In genomic region chr9:16499621-16500381, GRCm38 (mm10) we compare ENCODE assay signal across 8 mouse cellular contexts. TPM values are rescaled to one million over a fixed set of nuclear protein-coding genes. Genes with fewer than 3 reads are reported as not detected.
A peak's percentile ranks its signal among the peaks of the same experiment; 100 is the strongest.
DNase-seq lines count a peak whose midpoint lies in the region; ATAC-seq and TF ChIP-seq lines count a peak whose summit lies in the region.

No protein-coding gene starts in this region.

- H3K36me3 ChIP-seq in E14TG2a.4 (ENCODE audit: insufficient read depth, low read length) = no peaks in the 10 kb centered on the region

- H3K27ac ChIP-seq in embryonic fibroblast, embryonic 13.5 days (ENCODE audit: insufficient read depth, low read length) = no peak overlapping the region
- H3K27ac ChIP-seq in left cerebral cortex, adult 2 months = peak overlapping the region; percentile 96

- H3K27me3 ChIP-seq in E14TG2a.4 (ENCODE audit: insufficient read depth, low read length) = peaks cover 74% of the 10 kb centered on the region

- H3K9me3 ChIP-seq in E14TG2a.4 (ENCODE audit: low read length) = no peaks in the 10 kb centered on the region; the same call in 1 of the 2 replicates

- peak; percentile 64 for DNase-seq in adrenal gland, postnatal 10 days
- peak; percentile 35 for DNase-seq in heart, postnatal 4 days
- DNase-seq in left cerebral cortex, adult 2 months (ENCODE audit: extremely low spot score in 1 of 2, low spot score in 2 of 2) = peak; percentile 66 to 75
- DNase-seq in lung, postnatal 36 days = peak; percentile 40
- peak; percentile 77 for DNase-seq in right cerebral cortex, postnatal 4 days

- H3K4me1 ChIP-seq in E14TG2a.4 (replicated peaks; ENCODE audit: low read depth, low read length) = peaks cover 40% of the 10 kb centered on the region
- no peaks in the 10 kb centered on the region; the same call in 1 of the 2 replicates for H3K4me1 ChIP-seq in embryonic fibroblast, embryonic 13.5 days (ENCODE audit: control insufficient read depth, insufficient read depth, low read length)

- intact Hi-C loops in left cerebral cortex, adult 2 months (cut with DNase I) = loop anchor here (1.0 to 10.0 kb wide), 5 partner anchors 295 to 892 kb away; no protein-coding TSS in a partner anchor

- no peak for ATAC-seq in CD4-positive, CD25-positive, alpha-beta regulatory T cell, adult 4 months

- peak overlapping the region; percentile 76 for H3K4me3 ChIP-seq in E14TG2a.4 (replicated peaks; ENCODE audit: low read length)
- H3K4me3 ChIP-seq in embryonic fibroblast, embryonic 13.5 days (ENCODE audit: insufficient read depth, low read length) = peak overlapping the region; percentile 52
- peak overlapping the region; percentile 70 for H3K4me3 ChIP-seq in left cerebral cortex, adult 2 months

- TF ChIP-seq POLR2A in embryonic fibroblast, embryonic 13.5 days (IDR thresholded peaks at IDR 0.05; ENCODE audit: low read depth, low read length) = no peak

- TF ChIP-seq CTCF in E14TG2a.4 (conservative IDR thresholded peaks at IDR 0.05; ENCODE audit: low read length) = no peak
- TF ChIP-seq CTCF in embryonic fibroblast, embryonic 13.5 days (IDR thresholded peaks at IDR 0.05; ENCODE audit: borderline replicate concordance, insufficient read depth, low read length) = no peak
- TF ChIP-seq CTCF in left cerebral cortex, adult 2 months (IDR thresholded peaks at IDR 0.05) = no peak

RNA-seq across cellular contexts. Expression of gene Fat3, which starts 1.3 kb away (rescaled TPM):
- total RNA-seq in adrenal gland, postnatal 10 days (2021) = 1 to 10 TPM; 2.6 TPM
- polyA plus RNA-seq in embryonic fibroblast, embryonic 13.5 days (2011; ENCODE audit: insufficient read length, low read depth, missing spikeins) = 0.90 and 3.0 TPM in 2 replicates
- total RNA-seq in heart, postnatal 4 days (2021) = 1 to 10 TPM; 3.0 to 3.7 TPM
- 10 to 100 TPM; 76.4 to 77.4 TPM for total RNA-seq in left cerebral cortex, adult 2 months (2021)
- polyA plus RNA-seq in CD4-positive, CD25-positive, alpha-beta regulatory T cell, adult 4 months (2017; shearing (Covaris generic)) = under 1 TPM in 1 of 2 experiments, not detected in 1; 0.31 TPM

Comparison
In these comparisons a context has a peak if more than half of its experiments do, and no peak if none do; other contexts are left out.
1. RNA of gene Fat3, which starts 1.3 kb away (total RNA-seq): 76.4 to 77.4 TPM in left cerebral cortex, adult 2 months; 3.0 to 3.7 TPM in heart, postnatal 4 days and 2.6 TPM in adrenal gland, postnatal 10 days; every median in the first group is over 10 times any median in the second.
2. Peak in every context shown above with its lines, with median percentiles within 50 percentile points of each other: H3K4me3 ChIP-seq and DNase-seq.